Mouse (Mus musculus): ENCODE results near the gene Mef2d.

The Mef2d gene

DNA sequence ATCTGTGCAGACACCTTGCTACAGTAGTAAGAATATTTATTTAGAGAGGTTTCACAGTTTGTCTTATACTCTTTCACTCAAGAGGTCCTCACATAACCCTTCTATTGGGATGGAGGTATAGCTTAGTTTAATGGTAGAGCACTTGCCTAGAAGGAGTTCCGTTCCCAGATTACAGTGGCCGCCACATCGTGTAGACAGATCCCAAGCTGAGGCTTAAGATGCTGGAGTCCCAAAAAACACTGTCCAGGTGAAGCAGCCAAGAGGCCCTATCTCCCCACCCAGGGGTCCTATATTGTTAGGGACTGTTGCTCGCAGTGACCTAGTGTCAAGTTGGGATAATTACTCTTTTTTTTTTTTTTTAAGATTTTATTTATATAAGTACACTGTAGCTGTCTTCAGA, 36.8 kb downstream of the Mef2d start:
- no peak for DNase-seq (ENCODE audit: low spot score)

DNA sequence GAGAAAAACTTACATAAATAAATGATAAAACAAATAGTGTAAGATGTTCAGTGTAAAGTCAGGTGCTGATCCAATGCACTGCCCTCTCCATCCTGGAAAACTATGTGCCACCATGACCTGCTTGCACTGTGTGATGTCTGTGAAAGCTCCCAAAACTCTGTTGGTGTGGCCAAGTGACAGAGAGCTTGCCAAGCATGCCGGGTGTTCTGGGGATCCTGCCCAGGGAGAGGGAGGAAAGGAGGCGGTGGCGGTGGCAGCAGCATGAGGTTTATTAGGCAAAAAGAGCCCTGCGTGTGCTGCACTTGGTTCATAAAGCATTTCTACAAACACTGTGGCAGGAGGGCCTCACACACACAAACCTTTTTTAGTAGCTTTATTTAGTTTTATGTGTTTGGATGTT, 39.2 kb downstream of the Mef2d start:
- DNase-seq (ENCODE audit: low spot score) = no peak

DNA sequence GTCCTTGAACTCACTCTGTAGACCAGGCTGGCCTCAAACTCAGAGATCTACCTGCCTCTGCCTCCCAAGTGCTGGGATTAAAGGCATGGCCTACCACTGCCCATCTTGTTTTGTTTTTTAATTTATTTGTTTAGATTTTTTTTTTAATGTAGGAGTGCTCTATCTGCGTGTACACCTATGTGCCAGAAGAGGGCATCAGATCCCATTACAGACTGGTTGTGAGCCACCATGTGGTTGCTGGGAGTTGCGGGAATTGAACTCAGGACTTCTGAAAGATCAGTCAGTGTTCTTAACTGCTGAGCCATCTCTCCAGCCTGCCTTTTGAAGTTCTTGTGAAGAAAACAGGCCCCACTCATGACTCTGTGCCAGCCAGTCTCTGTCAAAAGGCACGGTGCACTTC, 44.3 kb downstream of the Mef2d start:
- no peak for DNase-seq (ENCODE audit: low spot score)

DNA sequence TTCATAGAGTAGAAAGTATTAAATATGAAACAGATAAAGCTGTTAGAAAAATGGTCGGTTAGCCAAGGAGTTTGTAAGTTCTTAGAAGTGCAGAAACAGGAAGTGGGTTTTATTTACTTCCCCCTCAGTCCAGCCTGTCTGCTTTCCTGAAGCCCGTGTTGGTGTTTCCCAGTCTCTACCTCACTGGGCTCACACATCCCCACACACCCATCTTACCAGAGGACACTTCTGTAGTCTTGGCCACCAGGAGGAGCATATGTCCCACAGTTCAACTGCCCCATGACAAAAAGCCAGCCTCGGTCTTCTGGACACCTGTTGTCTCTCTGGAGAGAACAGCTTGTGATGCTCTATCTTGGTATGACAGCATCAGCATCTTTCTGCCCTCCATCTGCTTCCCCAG, 49.0 kb downstream of the Mef2d start:
- DNase-seq (ENCODE audit: low spot score) = no peak

DNA sequence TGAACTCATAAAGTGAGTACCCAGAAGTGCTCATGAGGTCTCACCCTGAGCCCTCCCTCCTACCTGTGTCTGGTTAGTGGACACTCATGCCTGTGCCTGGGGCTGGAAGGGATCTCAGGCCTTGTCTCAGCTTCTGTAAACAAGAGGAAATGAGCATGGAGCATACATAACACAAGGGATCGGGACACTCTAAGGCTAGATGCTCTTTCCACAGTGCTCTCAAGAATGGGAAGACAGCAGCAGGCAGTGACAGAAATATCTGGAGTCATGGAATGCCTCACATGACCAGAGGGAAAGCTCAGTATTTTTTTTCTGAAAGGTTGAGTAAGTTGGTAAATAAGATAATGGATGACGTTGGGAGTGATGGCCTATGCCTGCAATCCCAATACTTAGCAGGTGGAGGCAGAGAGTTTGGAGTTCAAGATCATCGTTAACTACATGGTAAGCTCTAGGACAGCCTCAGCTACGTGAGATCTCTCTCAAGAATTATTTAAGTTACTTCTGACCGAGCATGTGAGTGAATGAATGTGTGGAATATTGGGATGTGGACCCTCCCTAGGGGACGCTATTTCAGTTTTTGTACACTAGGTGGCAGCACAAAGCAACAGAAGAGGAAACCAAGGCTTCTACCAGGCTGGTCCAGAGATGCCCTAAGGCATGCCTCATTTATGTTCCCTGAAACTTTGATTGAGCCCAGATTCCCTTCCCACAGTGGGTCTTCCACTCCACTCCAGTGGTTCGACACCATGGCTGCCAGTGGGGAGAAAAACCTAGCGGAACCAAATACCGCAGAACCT, 49.8 kb downstream of the Mef2d start:
- DNase-seq (ENCODE audit: low spot score) = no peak

DNA sequence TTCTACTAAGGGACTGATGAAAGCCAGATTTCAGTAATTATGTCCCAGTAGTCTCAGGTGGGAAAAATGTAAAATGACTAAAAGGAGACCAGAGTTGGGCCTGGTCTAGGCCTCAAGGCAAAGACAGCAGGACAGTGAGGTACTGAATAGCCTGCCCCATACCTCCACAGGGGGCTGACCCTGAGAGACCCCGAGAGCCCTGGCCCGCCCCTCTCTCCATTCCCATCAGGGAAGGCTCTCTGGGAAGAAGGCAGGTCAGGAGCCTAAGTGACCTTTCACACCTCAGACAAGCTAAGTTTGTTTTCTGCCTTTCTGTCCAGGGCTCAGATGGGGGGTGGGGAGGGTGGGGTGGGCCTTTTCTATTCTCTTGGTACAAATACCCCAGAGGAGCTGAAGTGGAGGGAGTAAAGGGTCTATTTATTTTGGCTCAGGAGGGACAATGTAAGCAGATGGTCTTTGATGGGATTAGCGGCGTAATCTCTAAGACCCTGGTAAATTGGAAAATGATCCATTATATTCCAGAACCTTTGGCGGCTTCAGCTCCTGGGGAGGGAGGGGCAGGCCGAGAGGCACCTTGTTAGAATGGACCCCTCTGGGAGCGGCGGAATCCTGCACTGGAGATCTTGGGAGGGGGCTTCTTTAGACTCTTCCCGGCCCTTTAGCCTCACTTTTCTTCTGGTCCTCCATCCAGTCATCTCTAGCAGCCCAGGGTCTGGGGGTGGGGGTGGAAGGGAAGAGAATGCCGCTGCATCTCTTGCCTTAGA, 55.8 kb downstream of the Mef2d start:
- DNase-seq (ENCODE audit: low spot score) = no peak

DNA sequence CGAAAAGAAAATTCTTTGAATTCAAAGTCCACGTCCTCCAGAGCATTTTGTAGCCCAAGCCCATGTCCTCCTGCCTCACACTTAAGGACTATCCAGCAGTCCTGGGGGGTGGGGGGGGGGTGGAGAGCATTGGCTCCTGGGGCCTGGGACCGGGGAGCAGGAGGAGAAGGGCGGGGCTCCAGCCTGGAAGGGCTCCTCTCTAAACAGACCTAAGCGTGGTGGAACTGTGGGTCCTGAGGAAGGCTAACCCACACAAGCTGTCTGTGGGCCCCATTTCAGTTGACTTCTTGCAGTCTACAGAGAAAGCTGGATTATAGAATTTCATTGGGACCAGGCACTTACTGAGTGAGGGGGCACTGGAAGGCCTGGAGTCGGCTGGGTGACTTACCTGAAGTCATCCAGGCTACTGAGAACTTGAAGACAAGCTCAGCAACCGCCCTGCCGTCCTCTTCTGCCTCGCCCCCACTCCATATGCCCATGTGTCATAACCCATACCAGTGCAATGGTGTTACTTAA, 56.4 kb downstream of the Mef2d start:
- no peak for DNase-seq (ENCODE audit: low spot score)

DNA sequence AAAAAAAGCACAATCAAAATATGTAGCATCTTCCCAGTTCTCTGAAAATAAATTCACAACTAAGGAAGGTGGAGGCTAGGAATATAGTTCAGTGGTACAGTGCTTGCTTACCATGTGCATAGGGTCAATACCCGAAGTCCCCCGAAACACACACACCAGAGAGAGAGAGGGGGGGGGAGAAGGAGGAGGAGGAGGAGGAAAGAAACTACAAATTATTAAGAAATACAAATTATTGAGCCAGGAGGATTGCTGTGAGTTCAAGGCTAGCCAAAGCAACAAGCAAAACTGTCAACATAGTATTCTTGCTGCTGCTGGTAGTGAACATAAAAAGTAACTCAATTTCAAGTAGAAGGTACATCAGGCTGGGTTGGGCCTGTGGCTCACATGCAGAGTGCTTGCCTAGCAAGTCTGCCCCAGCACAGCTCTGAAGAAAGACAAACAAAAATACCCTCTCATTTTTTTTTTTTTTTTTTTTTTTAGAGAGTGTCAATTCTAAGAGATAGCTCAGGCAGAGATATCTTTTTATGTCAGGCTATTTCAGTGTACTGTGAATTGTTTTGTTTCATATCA, 57.5 kb downstream of the Mef2d start:
- DNase-seq (ENCODE audit: low spot score) = no peak

DNA sequence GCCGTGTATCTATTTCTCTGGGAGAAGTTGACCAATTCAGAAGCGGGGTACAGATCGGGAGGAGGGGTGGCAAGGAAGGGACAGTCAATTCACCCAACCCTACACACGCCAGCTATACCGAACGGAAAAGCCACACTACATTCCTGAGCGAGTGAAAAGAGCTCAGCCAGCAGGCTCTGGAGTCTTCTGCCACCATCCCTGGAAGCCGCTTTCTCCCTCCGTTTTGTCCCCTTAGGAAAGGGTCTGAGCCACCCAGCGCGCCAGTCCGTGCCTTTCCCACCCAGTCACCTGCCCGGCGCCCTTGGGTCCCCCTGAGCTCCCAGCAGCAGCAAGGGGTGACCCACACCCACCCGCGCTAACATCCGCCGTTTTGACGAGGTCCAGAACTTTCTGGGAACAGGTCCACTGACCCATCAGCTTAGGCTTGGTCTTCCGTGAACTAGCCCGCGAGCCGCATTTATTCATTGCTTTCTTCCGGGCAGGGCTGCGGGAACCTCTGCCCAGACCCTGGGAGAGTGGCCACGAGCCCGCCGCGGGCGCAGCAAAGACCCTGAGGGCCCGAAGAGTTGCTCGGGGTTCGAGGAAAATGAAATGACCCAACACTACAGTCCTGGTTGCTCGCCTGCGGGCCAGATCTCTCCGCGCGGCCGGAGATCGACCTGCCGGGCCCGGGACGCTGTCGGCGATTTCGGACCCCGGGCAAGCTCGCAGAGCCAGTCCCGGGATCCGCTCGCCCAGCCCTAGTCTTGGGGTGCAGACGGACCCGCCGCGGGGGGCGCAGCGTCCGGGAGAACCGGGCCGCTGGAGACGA, 58.2 kb downstream of the Mef2d start:
- no peak for DNase-seq (ENCODE audit: low spot score)

DNA sequence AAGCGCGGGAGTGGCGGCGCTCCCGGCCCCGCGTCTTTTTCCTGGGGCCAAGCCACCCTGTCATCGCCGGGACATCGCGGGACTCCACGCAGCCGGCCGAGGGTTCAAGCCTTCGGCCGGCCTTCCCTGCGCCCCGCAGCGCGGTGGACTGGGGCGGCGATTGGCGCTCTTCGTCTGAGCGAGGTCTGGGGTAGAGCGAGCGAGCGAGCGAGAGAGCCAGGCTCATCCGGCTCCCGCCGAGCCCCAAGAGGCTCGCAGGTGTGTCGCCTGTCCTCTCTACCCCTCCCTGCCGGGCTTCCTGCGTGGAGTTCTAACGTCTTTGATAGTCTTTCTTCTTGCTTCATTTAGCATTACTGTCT, 58.8 kb downstream of the Mef2d start:
- no peak for DNase-seq (ENCODE audit: low spot score)

DNA sequence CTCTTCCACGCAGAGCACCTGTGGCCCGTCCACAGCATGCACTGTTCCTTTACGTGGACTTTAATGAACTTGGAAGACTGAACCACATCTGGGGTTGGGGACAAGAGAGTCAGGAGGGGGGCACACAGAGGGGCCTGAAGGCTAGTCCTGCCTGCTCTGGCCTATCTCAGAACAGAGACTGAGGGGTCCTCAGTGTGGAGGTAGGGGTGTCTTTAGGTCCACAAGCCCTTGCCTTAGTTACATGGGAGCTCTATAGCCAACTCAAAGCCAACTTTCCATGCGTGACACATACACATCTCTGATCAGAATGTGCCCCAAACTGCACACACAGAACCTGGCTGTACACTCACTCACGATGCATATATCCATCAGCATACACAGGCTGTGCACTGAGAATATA, 59.5 kb downstream of the Mef2d start:
- DNase-seq (ENCODE audit: low spot score) = no peak

DNA sequence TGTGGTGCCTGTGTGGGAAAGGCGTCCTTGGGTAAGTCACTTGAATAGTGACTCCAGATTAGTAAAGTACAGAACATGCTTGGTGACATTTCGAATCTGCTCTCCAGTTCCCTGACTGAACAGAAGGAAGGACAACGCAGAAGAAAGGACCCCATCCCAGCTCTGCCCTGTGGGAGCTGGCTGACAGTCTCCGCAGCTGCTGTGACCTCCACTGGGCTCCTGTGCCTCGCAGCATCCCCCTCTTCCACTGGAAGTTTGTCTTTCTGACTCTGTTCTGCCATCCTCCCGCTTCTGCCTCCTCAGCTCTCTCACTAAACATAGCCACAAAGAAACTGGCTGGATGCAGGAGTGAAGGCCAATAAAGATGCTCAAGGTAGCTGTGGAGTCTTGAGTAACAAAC, 60.8 kb downstream of the Mef2d start:
- DNase-seq (ENCODE audit: low spot score) = no peak

DNA sequence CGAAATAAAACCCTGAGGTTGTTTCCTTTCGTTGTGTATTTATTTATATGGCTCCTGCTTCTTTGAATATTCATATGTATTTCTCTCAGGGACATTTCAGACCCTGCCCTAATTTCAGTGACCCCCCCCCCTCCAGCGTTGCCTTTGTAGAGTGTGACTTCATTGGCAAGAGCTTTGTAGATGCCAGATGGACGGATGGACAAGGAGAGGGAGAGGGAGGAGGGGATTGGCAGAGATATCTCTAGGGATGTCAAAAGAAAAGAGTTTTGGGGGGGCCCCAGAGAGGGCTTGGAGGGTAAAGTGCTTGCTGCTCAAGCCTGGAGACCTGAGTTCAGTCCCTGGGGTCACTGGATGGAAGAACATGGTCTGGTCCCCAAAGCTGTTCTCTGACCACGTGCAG, 61.3 kb downstream of the Mef2d start:
- DNase-seq (ENCODE audit: low spot score) = no peak

DNA sequence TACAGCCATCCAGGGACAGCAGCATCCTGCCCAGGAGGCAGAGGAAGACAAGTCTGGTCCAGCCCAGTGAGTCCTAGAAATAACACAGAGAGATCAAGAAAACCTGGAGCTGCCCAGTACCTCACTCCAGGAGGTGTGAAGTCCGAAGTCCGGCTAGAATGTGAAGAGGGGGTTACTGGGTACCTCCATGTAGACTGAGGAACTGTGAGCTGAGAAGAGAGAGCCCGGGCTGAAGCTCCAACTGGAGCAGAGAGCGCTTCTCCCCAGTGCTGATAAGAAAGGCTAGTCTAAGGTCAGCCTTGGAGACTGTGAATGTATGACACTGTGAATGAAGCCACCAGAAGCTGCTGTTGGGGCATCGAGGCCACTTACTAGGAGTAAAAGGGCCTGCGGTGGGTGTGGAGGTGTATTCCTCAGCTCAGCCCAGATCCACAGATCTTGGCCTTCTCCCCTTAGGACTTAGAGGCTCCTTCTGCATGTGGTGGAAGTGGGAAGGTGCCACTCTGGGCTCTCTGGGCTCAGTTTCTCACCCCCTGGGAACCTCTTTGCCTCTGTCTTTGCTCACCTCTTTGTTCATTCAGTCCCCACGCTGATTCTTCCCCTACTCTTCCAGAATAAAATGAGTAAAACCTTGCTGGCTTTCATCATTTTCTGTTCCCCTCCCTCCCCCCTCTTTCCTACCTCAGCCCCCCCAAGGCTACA, 62.0 kb downstream of the Mef2d start:
- DNase-seq (ENCODE audit: low spot score) = no peak

DNA sequence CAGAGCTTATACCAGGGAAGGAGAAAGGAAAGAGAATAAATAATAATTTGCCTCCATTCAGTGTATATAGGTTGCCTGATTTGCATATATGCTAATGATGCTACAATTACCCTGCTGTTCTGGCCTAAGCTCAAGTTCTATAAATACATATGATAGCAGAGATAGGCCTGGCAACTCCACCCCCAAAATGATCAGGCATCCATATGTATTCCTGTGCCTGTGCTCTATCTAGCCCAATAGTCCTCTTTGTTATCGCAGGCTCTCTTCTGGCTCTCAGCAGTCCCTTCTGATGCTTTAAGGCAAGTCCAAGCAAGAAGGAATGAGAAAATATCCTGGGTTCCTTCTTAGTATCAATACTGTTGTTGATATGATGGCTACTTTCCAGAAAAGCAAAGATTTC, 62.6 kb downstream of the Mef2d start:
- DNase-seq (ENCODE audit: low spot score) = no peak

DNA sequence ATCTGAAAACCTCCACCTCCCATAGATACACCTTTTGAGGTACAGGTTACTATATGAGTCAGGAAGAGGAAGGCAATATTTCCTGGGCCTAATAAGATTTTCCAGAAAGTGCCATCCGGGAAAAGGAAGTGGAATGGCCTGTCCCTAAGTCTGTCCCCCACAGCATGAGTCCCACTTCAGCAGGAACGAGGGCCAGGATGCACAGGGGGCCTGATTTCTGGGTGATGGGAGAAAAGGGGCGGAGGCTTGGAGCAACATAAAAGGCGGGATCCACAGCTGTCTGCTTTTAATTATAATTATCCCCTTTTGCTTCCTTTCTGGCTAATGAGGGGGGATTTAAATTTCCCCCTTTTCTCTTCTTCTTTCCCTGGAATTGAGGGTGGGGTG, 63.0 kb downstream of the Mef2d start:
- no peak for DNase-seq (ENCODE audit: low spot score)

DNA sequence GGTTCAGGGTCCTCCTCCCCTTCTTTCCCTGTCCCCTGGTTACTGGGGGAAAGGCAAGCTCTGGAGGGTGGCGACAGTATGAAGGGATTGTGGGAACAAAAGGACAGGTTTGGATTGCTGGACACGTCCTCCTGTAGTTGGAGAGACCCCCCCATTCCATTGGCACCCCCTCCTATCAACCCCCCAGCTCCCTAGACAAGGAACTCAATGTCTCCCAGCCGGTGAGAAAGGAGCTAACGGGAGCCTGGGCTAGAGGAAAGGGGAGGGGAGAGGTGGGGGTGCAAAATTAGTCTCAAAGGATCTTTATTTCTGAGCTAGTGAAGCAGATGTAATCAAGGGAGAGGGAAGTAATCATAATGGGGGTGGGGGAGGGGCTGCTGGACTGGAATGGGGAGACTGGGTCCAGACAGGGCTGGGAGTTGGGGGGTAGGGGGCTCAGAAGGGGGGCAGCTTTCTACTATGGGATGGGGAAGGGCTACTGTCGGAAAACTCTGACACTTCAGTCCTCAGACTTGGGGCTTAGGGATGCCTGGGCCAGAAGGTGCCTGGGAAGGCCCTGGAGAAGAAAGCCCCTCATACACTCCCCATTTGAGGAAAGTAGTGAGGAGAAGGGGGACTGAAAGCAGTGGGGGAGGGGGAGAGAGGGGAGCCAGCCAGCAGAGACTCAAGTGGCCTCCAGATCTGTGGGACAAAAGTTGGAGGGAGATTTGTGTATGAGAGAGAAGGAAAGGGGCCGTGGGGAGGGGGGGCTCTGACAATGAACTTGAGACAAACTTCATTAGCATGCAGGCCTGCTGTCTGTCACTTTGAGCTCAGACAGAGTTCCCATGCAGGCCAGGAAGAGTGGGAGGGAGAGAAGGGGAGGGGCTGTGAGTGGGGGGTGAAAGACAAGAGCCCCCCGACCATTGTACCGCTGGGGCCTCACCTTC, 63.7 kb downstream of the Mef2d start:
- no peak for DNase-seq (ENCODE audit: low spot score)

DNA sequence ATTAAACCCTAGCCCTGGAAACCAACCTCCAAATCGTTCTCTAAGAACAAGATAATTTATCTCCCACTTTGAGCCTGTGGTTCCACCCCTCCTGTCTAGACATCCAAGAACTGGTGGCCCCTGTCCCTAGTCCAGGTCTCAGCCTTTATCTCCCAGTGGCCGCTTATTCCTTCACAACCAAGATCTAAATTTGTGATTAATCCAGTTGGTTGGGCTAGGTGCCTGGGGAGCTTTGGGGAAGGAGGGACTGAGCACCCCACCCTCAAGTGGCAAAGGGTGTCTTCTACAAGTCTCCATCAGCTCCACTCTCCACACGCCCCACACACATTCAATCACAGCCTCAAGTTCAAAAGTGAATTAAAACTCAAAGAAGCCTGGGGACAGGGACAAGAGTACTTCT, 64.3 kb downstream of the Mef2d start:
- DNase-seq (ENCODE audit: low spot score) = no peak

DNA sequence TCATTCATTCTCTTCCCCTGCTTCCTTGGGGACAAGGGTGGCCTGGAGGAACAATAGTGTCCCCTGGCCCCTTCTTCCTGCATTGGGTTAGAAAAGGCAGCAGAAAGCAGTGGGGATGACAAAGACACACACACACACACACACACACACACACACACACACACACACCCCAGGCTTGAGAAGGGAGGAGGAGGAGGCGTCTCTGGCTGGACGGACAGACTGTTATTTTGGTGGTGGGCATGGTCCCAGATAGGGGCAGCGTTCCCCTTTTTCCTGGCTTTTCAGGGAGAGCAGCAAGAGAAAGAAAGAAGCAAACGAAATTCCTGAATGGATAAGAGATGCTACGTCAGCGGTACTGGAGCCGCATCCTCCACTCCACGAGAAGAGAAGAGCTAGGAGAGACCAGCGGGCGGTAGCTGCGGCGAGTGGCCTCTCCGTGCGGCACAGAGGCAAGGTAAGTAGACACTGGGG, 64.8 kb downstream of the Mef2d start:
- DNase-seq (ENCODE audit: low spot score) = no peak

DNA sequence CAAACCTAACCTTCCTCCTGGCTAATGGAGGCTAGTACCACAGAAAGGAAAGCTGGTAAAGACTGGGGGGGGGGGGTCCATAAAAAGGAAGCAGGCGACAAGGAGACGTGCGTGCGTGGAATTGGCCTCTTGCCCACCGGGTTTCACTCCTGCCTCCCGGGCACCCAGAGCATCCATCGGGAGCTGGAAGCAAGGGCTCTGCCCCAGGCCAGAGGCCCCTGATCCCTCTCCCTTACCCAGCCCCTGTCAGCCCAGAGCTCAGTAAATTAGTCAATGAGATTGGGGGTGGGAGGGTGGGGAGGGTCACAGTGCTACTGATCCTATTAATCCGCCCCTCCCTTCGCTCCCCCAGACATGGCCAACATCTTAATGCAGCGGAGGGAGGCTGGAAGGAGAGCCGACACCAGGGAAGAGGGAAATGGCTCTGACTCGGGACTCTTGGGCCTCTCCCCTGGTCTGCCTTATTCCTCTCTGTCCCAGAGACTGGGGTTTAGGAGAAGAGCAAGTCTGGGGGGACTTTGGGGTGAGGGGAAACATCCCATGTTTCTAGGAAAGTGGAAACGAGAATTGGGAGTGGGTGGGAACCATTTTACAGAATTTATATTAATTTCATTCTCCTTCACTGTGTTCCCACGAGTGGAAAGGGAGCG, 65.4 kb downstream of the Mef2d start:
- no peak for DNase-seq (ENCODE audit: low spot score)

Data from urinary bladder, postnatal 10 days (tissue).